Mouse (Mus musculus) lung, adult 2 months (tissue): ENCODE measurements at regions not wholly inside any gene's neighbourhood (a gene's known extent, or its start where the extent isn't known, plus 50 kb on each side); places are given as distances from the start of the nearest gene placed in this dataset.

Source experiments
- CTCF ChIP-seq: fragments of 200-500 bp; IDR thresholded peaks from 2 replicates; pipeline ENCODE4 v1.5.1; 2011; ENCODE audit warnings: mild to moderate bottlenecking, low read length, control low read depth; ENCODE audit not compliant: insufficient read depth
- POLR2A ChIP-seq: fragments of 200-500 bp; IDR thresholded peaks from 2 replicates; pipeline ENCODE4 v1.6.1; 2011; ENCODE audit warnings: low read depth, mild to moderate bottlenecking, control low read depth, low read length, borderline replicate concordance; ENCODE audit errors: extremely low read depth

- TF ChIP-seq CTCF = no peak
- TF ChIP-seq POLR2A = no peak
Observed at GRCm38 (mm10) chr13:107167856-107168598, 146.1 kb upstream of the Kif2a start.
